Mouse (Mus musculus): ENCODE results near the gene Rere. TPM values are rescaled to one million over a fixed set of nuclear protein-coding genes. Genes with fewer than 3 reads are reported as not detected.

Gene Rere
- total RNA-seq, 2 experiments from 2014 or later = 37.8 to 51.5 TPM

DNA sequence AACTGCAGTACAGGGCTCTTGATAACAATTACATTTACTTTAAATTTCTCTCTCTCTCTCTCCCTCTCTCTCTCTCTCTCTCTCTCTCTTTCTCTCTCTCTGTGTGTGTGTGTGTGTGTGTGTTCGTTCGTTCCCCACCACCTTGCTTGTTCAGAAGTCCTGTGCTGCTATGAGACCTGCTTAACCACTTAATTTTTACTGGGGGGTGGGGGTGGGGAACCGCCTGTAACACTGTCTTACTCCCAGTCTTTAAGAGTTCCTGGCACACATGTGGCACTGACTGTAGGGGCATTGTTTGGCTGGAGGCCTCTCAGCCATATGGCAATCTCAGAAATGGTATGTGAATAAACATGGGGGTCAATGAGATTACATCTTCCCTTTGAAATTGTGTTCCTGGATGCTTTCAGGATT is 91.2 kb downstream of the Rere start:
- intact Hi-C loops (cut with DNase I) = loop anchor here (2.0 kb wide), 1 partner anchor 32 kb away; no protein-coding TSS in a partner anchor
- DNase-seq (ENCODE audit: low spot score) = no peak

DNA sequence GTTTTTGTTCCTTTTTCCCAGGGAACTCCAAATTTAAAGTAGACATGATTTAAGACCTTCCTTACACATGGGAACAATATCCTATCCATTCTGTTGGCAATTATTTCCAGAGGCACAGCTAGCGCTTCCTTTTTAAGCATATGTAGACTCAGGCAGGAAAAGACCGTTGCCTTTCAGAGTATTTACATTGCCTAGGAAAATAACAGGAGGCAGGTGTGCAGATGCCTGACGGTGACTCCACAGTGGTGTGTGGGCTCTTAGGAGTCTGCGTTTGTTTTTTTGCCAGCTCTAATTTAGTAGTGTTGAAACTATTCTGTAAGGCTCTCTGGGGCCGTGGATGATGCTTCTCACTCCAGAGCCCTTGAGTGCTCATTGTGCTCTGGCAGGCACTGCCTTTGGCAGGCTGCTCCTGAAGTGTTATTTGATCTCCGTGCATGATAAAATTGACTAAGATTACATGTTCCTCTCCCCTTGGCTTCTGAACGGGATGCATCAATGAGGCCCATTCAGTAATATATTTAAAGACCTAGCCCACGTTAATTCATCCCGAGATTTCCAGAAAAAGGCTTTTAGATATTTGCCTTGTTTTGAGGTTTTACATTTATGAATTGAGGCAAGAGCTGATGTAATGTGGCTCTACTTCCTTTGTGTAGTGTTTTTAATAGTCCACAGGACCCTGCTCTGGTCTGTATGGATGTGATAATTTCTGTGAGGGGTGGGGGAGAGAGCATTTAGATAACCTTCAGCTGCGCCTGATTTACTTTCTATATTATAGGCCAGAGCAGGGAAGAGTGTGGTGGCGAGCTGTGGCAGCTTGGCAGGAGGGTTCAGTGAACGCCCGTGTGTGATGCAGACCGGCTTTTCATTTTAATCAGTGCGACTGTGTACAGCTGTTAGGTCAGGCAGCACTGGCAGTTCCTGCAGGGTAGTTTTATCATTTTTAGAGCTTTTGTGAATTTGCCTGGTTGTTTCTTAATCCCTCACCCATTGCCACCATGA is 92.0 kb downstream of the Rere start:
- intact Hi-C loops (cut with DNase I) = loop anchor here (2.0 kb wide), 1 partner anchor 31 kb away; no protein-coding TSS in a partner anchor
- no peak for DNase-seq (ENCODE audit: low spot score)

GRCm38 (mm10) chr4:150374651-150375447 is 93.4 kb downstream of the Rere start:
- no peak for DNase-seq (ENCODE audit: low spot score)
- intact Hi-C loops (cut with DNase I) = no loop called here

- DNase-seq (ENCODE audit: low spot score) = no peak
- intact Hi-C loops (cut with DNase I) = no loop called here
Measured at GRCm38 (mm10) chr4:150375448-150375935, 94.0 kb downstream of the Rere start.

DNA sequence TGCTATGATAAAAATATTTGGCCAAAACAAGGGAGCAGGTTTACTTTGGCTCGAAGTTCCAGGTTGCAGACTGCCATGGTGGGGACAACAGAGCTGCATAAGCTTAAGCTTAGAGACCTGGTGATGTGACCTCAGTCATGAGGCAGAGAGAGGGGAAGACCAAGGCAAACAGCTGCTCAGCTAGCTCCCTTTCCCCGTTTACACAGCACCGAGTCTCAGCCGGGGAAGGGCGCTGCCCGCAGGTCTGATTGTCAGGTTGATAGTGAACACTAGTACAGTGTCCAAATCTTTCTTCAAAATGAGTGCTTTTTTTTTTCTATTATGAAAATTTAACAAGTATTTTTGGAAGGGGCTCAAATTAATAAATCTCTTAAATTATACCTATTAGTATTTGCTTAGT is 97.9 kb downstream of the Rere start:
- intact Hi-C loops (cut with DNase I) = no loop called here

DNA sequence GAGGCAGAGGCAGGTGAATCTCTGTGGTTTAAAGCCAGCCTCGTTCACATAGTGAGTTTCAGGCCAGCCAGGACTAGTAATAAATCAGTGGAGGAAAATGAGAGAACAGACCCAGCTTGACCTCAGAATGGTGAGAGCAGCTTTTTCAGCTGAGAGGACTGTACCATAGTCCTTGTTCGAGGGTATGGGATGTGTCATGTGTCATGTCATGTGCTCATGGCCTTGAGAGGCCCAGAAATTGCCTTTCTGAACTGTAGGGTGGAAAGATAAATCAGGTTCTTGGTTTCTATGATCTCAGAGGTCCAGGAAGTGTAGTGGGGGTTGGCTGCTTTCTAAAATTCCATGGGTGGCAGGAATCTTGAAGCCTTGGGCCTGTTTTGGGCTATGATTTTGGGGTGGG is 98.3 kb downstream of the Rere start:
- DNase-seq (ENCODE audit: low spot score) = no peak
- intact Hi-C loops (cut with DNase I) = no loop called here

More for the DNA sequence above, 97.9 kb downstream of the Rere start:
- DNase-seq (ENCODE audit: low spot score) = no peak

DNA sequence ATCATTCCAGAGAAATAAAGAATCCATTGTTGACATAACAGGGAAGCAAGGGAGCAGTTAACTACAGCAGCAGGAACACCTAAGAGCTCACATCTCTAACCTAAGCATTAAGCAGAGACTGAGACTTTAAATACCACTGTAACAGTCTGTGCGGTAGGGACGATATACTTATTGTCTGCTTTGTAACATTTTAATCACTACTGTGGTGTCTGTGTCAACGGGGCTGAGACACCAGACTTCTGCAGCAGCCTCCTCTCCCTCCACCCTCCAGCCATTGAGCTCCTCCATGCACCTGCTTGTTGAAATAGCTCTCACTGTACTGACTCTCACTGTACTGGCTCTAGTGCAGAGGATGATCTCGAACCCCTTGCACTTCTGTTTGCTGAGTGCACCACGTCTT is 98.8 kb downstream of the Rere start:
- intact Hi-C loops (cut with DNase I) = no loop called here

DNA sequence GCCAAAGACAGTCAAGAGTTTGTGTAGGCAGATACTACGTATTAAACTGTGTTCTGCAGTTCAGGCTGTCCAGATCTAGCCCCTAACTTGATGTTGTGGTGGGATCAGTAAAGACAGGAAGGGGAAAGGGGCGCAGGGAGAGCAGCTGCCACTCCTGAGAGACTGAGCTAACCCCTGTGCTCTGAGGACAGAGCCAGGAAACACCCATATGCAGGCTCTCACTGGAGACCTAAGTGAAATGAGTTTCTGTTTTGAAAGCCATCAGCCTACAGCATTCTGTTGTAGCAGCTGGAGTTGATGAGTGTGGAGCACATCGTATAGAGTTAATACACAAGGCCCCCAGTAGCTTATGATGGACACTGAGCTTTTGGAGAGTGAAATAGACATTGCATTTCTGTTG is 101.1 kb downstream of the Rere start:
- intact Hi-C loops (cut with DNase I) = no loop called here
- no peak for DNase-seq (ENCODE audit: low spot score)

More for the DNA sequence above, 98.8 kb downstream of the Rere start:
- DNase-seq (ENCODE audit: low spot score) = no peak

DNA sequence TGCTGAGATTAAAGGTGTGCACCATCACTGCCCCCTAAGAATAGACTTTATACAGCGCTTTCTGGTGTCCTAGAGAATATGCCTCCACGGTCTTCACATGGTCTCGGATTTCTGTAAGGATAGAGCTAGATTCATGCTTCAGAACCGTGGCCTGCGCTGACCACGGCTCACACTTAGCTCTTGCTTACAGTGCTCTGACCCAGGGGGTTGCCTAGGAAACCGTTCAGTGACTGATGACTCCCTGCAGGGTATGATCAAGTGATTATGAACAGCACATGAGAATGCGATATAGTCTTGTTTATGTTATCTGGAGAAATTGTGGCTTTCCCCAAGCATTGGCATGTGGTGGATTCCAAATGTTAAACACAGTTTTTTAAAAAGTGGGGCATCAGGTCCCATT is 103.0 kb downstream of the Rere start:
- intact Hi-C loops (cut with DNase I) = no loop called here
- DNase-seq (ENCODE audit: low spot score) = no peak

- intact Hi-C loops (cut with DNase I) = no loop called here
- no peak for DNase-seq (ENCODE audit: low spot score)
Measured at GRCm38 (mm10) chr4:150384899-150385298, 103.5 kb downstream of the Rere start.

DNA sequence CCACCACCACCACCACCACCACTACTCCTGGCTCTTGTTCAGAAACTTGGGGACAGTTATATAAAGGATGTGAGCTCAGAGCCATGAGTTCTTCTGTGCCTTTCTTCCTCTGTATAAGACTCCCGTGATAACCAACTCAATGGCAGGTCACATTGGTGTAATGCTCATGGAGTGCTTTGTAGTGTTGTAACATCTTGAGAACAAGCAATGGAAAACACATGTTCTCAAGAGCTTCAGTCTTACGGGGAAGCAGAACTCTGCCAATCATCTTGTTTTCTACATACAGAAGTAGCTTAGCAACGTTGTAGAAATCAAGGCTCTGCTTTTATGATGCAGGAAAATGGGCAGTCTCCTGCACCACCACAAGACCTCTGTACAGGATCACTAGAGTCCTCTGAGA is 107.1 kb downstream of the Rere start:
- intact Hi-C loops (cut with DNase I) = no loop called here
- DNase-seq (ENCODE audit: low spot score) = no peak

DNA sequence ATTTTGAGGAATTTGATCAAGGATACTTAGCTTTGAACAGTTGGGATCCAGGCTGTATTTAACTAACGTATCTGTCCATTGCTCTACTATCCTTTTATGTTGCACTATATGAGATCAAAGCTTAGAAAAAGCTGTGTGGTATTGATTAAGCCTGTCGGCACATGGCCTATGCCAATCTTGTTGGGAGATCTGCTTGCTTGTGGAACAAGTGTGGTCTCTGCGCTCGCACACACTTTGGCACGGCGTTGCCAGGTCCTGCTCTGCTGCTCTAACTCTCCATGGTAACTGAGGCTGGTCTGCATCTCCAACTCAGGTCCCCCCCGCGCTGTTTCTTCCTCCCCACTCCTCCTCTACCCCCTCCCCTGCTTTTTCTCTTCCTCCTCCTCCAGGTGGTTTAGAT is 112.2 kb downstream of the Rere start:
- intact Hi-C loops (cut with DNase I) = no loop called here

DNA sequence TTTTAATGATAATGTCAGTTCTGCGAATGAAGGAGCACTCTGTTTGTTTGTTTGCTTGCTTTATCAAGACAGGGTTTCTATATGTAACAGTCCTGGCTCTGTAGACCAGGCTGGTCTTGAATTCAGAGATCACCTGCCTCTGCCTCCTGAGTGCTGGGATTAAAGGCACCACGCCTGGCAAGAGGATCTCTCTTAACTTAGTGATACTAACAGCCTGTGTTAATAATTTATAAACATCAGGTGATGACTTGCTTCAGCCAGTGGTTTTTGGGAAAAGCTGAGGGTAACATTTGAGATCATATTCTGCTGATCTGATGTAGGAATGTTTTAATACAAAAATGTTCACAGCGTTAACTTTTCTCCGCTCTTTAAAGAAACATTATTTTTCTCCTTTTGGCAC is 112.6 kb downstream of the Rere start:
- intact Hi-C loops (cut with DNase I) = no loop called here
- DNase-seq (ENCODE audit: low spot score) = no peak

More for the DNA sequence above, 112.2 kb downstream of the Rere start:
- DNase-seq (ENCODE audit: low spot score) = no peak

- intact Hi-C loops (cut with DNase I) = no loop called here
- no peak for DNase-seq (ENCODE audit: low spot score)
Measured at GRCm38 (mm10) chr4:150396339-150396738, 114.9 kb downstream of the Rere start.

GRCm38 (mm10) chr4:150396826-150397620 is 115.6 kb downstream of the Rere start:
- intact Hi-C loops (cut with DNase I) = no loop called here
- no peak for DNase-seq (ENCODE audit: low spot score)

- intact Hi-C loops (cut with DNase I) = no loop called here
- DNase-seq (ENCODE audit: low spot score) = no peak
Measured at GRCm38 (mm10) chr4:150399032-150399431, 117.6 kb downstream of the Rere start.

DNA sequence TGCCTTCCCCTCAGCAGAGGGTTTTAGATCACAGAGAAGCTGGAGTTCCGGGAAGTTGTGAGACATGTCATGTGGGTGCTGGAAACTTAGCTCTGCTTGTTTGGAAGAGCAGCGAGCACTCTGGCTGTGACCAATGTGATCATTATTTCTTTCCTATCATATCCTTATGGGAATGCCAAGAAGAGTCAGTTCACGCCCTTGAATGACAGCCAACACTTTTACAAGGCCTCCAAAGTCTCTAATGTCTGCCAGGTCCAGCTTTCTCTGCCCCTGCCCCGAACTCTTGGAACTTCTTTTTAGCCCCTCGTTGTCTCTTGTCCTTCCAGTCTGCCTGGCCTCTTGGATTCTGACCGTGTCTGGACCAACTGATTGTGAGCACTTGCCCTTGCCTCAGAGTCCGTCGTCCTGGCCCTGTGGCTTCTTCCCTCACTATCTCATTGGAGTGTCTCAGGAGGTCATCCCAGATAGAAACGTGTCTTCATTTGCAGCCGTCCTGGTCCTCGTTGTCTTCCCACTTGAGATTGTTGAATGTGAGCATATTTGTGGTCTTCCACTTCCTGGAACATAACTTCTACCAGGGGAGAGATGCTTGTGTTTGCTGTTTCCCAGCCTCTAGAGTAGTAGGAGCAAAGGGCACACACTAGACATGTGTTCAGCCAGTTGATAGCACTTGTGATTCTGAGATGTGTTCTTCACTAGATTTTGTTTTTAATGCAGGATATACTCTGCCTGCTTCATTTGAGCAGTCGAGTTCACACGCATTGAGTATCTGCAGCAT is 120.6 kb downstream of the Rere start:
- DNase-seq (ENCODE audit: low spot score) = no peak
- intact Hi-C loops (cut with DNase I) = no loop called here

GRCm38 (mm10) chr4:150402608-150402985 is 121.2 kb downstream of the Rere start:
- DNase-seq (ENCODE audit: low spot score) = no peak
- intact Hi-C loops (cut with DNase I) = no loop called here

GRCm38 (mm10) chr4:150403941-150404340 is 122.5 kb downstream of the Rere start:
- DNase-seq (ENCODE audit: low spot score) = no peak
- intact Hi-C loops (cut with DNase I) = loop anchor here (2.0 kb wide), 1 partner anchor 31 kb away; no protein-coding TSS in a partner anchor
